ENCODE assay signal across 7 mouse cellular contexts in the genomic region with DNA sequence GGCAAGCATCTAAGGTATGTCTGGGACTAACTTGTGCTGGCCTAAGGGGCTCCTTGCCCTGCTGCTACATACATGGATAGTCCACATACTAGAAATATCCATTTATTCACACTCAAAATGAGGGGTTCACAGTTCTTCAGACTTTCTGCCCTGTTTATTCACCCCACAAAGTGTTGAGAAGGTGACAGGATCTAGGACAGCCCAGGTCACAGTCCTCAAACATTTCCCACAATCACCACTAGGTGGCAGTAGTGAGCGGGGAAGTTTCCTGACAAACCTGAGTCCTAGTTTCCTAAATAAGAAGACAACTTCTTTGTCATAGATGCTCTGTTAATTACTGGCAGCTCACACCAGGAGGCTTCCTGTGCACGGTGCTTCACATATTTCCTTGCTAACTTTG. TPM values are rescaled to one million over a fixed set of nuclear protein-coding genes. Genes with fewer than 3 reads are reported as not detected.
DNase-seq lines count a peak whose midpoint lies in the region; ATAC-seq and TF ChIP-seq lines count a peak whose summit lies in the region.

No protein-coding gene starts in this region.

- H3K4me2 ChIP-seq in forebrain, postnatal 0 days (ENCODE audit: low read depth) = no peak overlapping the region
- H3K4me2 ChIP-seq in lung, embryonic 14.5 days = no peak overlapping the region

- no peaks in the 10 kb centered on the region for H3K27me3 ChIP-seq in ES-Bruce4 (ENCODE audit: control insufficient read depth, insufficient read depth, low read length, poor library complexity, severe bottlenecking)
- no peaks in the 10 kb centered on the region for H3K27me3 ChIP-seq in cerebellum, adult 2 months (ENCODE audit: control insufficient read depth, insufficient read depth, low read length)
- no peaks in the 10 kb centered on the region for H3K27me3 ChIP-seq in forebrain, postnatal 0 days (ENCODE audit: insufficient read depth, low read length)
- no peaks in the 10 kb centered on the region for H3K27me3 ChIP-seq in lung, embryonic 14.5 days (ENCODE audit: insufficient read depth, low read length)

- peak; percentile 66 for DNase-seq in B cell, adult 2 months
- DNase-seq in cerebellum, adult 2 months = peak; percentile 21 to 54
- DNase-seq in forebrain, postnatal 0 days = peak; percentile 65
- peak; percentile 59 for DNase-seq in kidney, postnatal 14 days
- peak; percentile 84 for DNase-seq in lung, embryonic 14.5 days
- peak; percentile 88 for DNase-seq in retina, embryonic 14.5 days (ENCODE audit: low spot score)

- ATAC-seq in forebrain, postnatal 0 days = peak; percentile 66; the same call in 1 of the 2 replicates
- no peak for ATAC-seq in lung, embryonic 14.5 days (ENCODE audit: insufficient read depth)

- 2% methylated on average over 2 of the region's 2 CpGs for WGBS in cerebellum, adult 2 months
- 1% methylated on average over 2 of the region's 2 CpGs for WGBS in forebrain, postnatal 0 days
- 3% methylated on average over 2 of the region's 2 CpGs for WGBS in lung, embryonic 14.5 days

- no peaks in the 10 kb centered on the region for H3K9me3 ChIP-seq in ES-Bruce4 (replicated peaks; ENCODE audit: control insufficient read depth, insufficient read depth, low read length, poor library complexity, severe bottlenecking)
- no peaks in the 10 kb centered on the region for H3K9me3 ChIP-seq in forebrain, postnatal 0 days (ENCODE audit: low read length)
- no peaks in the 10 kb centered on the region for H3K9me3 ChIP-seq in lung, embryonic 14.5 days (ENCODE audit: low read depth, low read length)

- no peak overlapping the region for H3K4me3 ChIP-seq in ES-Bruce4 (ENCODE audit: low read depth, low read length)
- H3K4me3 ChIP-seq in cerebellum, adult 2 months (replicated peaks; ENCODE audit: insufficient read depth, low read depth, low read length) = no peak overlapping the region
- no peak overlapping the region for H3K4me3 ChIP-seq in forebrain, postnatal 0 days (ENCODE audit: low read depth, low read length)
- H3K4me3 ChIP-seq in lung, embryonic 14.5 days (ENCODE audit: low read depth, low read length) = no peak overlapping the region

- no peak for TF ChIP-seq EP300 in ES-Bruce4 (IDR thresholded peaks at IDR 0.05; ENCODE audit: insufficient read depth, low read depth, low read length)

- H3K9ac ChIP-seq in ES-Bruce4 (ENCODE audit: low read depth, poor library complexity, severe bottlenecking) = no peak overlapping the region
- no peak overlapping the region for H3K9ac ChIP-seq in forebrain, postnatal 0 days
- no peak overlapping the region for H3K9ac ChIP-seq in lung, embryonic 14.5 days

- TF ChIP-seq CTCF in ES-Bruce4 (IDR thresholded peaks at IDR 0.05; ENCODE audit: low read depth, low read length) = peak; percentile 55
- peak; percentile 75; the same call in 1 of the 2 replicates for TF ChIP-seq CTCF in cerebellum, adult 2 months (IDR thresholded peaks at IDR 0.05; ENCODE audit: borderline replicate concordance, insufficient read depth, low read depth, low read length)
- peak; percentile 93 for TF ChIP-seq CTCF in forebrain, postnatal 0 days (IDR thresholded peaks at IDR 0.05; ENCODE audit: low read depth)
- TF ChIP-seq CTCF in lung, embryonic 14.5 days (IDR thresholded peaks at IDR 0.05; ENCODE audit: low read depth) = peak; percentile 95

- H3K27ac ChIP-seq in ES-Bruce4 (ENCODE audit: insufficient read depth, low read length) = no peak overlapping the region
- H3K27ac ChIP-seq in cerebellum, adult 2 months (ENCODE audit: insufficient read depth, low read length) = no peak overlapping the region
- H3K27ac ChIP-seq in forebrain, postnatal 0 days (ENCODE audit: low read depth, low read length) = no peak overlapping the region
- H3K27ac ChIP-seq in lung, embryonic 14.5 days (ENCODE audit: low read depth) = no peak overlapping the region

- TF ChIP-seq POLR2A in ES-Bruce4 (IDR thresholded peaks at IDR 0.05; ENCODE audit: insufficient read depth, low read length) = no peak
- no peak for TF ChIP-seq POLR2A in cerebellum, adult 2 months (IDR thresholded peaks at IDR 0.05; ENCODE audit: borderline replicate concordance, insufficient read depth, low read length)

- H3K36me3 ChIP-seq in ES-Bruce4 (ENCODE audit: control insufficient read depth, insufficient read depth, low read length, poor library complexity, severe bottlenecking) = no peaks in the 10 kb centered on the region
- H3K36me3 ChIP-seq in forebrain, postnatal 0 days (ENCODE audit: insufficient read depth) = no peaks in the 10 kb centered on the region
- no peaks in the 10 kb centered on the region for H3K36me3 ChIP-seq in lung, embryonic 14.5 days (ENCODE audit: insufficient read depth)

- H3K4me1 ChIP-seq in ES-Bruce4 (ENCODE audit: control insufficient read depth, insufficient read depth, low read length) = no peaks in the 10 kb centered on the region
- H3K4me1 ChIP-seq in cerebellum, adult 2 months (ENCODE audit: control insufficient read depth, insufficient read depth, low read length) = no peaks in the 10 kb centered on the region
- no peaks in the 10 kb centered on the region for H3K4me1 ChIP-seq in forebrain, postnatal 0 days (ENCODE audit: insufficient read depth)
- H3K4me1 ChIP-seq in lung, embryonic 14.5 days (ENCODE audit: insufficient read depth) = no peaks in the 10 kb centered on the region; the same call in 1 of the 2 replicates

RNA-seq across cellular contexts. Expression of a gene that starts 15.9 kb away (rescaled TPM):
- 2.9 and 3.2 TPM in 2 replicates for polyA plus RNA-seq in ES-Bruce4 (2011; ENCODE audit: insufficient read depth, insufficient read length, low read depth, missing spikeins)
- 2.3 and 2.4 TPM in 2 replicates for polyA plus RNA-seq in cerebellum, adult 2 months (2012; rRNA removed)
- total RNA-seq in forebrain, postnatal 0 days (2014; rRNA removed) = 27.8 and 35.3 TPM in 2 replicates
- polyA plus RNA-seq in forebrain, postnatal 0 days (2015; fragmentation: Nextera tagmentation; extraction: Ambion mirVana) = 15.2 TPM in 2 replicates
- 4.6 and 4.8 TPM in 2 replicates for polyA plus RNA-seq in lung, embryonic 14.5 days (2014; fragmentation: Nextera tagmentation; extraction: Ambion mirVana)

Comparison
In these comparisons a context has a peak if more than half of its experiments do, and no peak if none do; other contexts are left out.
1. DNase-seq: peak in every context shown above with its lines; median percentile 88 in retina, embryonic 14.5 days; 84 in lung, embryonic 14.5 days; 66 in B cell, adult 2 months; 65 in forebrain, postnatal 0 days; 59 in kidney, postnatal 14 days; 38 in cerebellum, adult 2 months.